Mouse (Mus musculus) myocyte (in vitro differentiated cells): Measurements from ENCODE around the gene Iqcf3. TPM values are rescaled to one million over a fixed set of nuclear protein-coding genes. Genes with fewer than 3 reads are reported as not detected.

Experiments
- H3K27me3 ChIP-seq: one replicate; pipeline ENCODE4 v1.6.1; 2011; ENCODE audit not compliant: control insufficient read depth, insufficient read depth, insufficient read length
- H3K36me3 ChIP-seq: one replicate; pipeline ENCODE4 v1.6.1; 2011; ENCODE audit not compliant: control insufficient read depth, insufficient read depth
- H3K4me2 ChIP-seq: one replicate; pipeline ENCODE4 v1.6.1; 2011; ENCODE audit warnings: low read depth, control low read depth
- H3K4me3 ChIP-seq: one replicate; pipeline ENCODE4 v1.5.1; 2011; ENCODE audit warnings: mild to moderate bottlenecking, control low read depth, moderate library complexity
- H3K79me2 ChIP-seq: one replicate; pipeline ENCODE4 v1.6.1; 2011; ENCODE audit not compliant: control insufficient read depth, insufficient read depth
- H3ac ChIP-seq: one replicate; pipeline ENCODE4 v1.6.1; 2011; ENCODE audit not compliant: control insufficient read depth, insufficient read length
- CEBPB ChIP-seq: IDR thresholded peaks from 2 replicates; pipeline ENCODE4 v1.6.1; 2011; ENCODE audit warnings: mild to moderate bottlenecking, moderate library complexity; ENCODE audit not compliant: poor library complexity, insufficient read depth, severe bottlenecking
- E2F4 ChIP-seq: IDR thresholded peaks from one replicate; pipeline ENCODE4 v1.6.1; 2011; ENCODE audit warnings: mild to moderate bottlenecking, control low read depth, moderate library complexity; ENCODE audit not compliant: insufficient read depth
- MAX ChIP-seq: IDR thresholded peaks from one replicate; pipeline ENCODE4 v1.6.1; 2011; ENCODE audit warnings: low read depth, mild to moderate bottlenecking, control low read depth
- MYOD1 ChIP-seq, 3 experiments: IDR thresholded peaks; one replicate each; pipeline ENCODE4 v1.6.1; 2011; ENCODE audit warnings: control low read depth in 2 of 3, low read depth in 2 of 3, mild to moderate bottlenecking in 2 of 3, moderate library complexity in 1 of 3; ENCODE audit not compliant: insufficient read length in 2 of 3, control insufficient read depth in 1 of 3
- MYOG ChIP-seq, 3 experiments: IDR thresholded peaks; one replicate each; pipeline ENCODE4 v1.6.1; 2011; ENCODE audit warnings: control low read depth in 2 of 3, low read depth in 2 of 3, mild to moderate bottlenecking in 2 of 3; ENCODE audit not compliant: insufficient read length in 2 of 3, control insufficient read depth in 1 of 3, insufficient read depth in 1 of 3
- POLR2A ChIP-seq: IDR thresholded peaks from one replicate; pipeline ENCODE4 v1.6.1; 2011; ENCODE audit warnings: low read depth, mild to moderate bottlenecking, control low read depth, moderate library complexity; ENCODE audit not compliant: insufficient read length
- POLR2AphosphoS2 ChIP-seq: IDR thresholded peaks from one replicate; pipeline ENCODE4 v1.6.1; 2011; ENCODE audit warnings: low read depth, control low read depth; ENCODE audit not compliant: insufficient read length
- REST ChIP-seq: IDR thresholded peaks from one replicate; pipeline ENCODE4 v1.6.1; 2011; ENCODE audit warnings: mild to moderate bottlenecking, control low read depth, moderate library complexity; ENCODE audit not compliant: insufficient read depth, insufficient read length
- SRF ChIP-seq: IDR thresholded peaks from one replicate; pipeline ENCODE4 v1.6.1; 2011; ENCODE audit warnings: low read depth; ENCODE audit not compliant: control insufficient read depth, insufficient read length
- TCF12 ChIP-seq: IDR thresholded peaks from one replicate; pipeline ENCODE4 v1.6.1; 2011; ENCODE audit warnings: mild to moderate bottlenecking, control low read depth; ENCODE audit not compliant: poor library complexity, insufficient read depth, severe bottlenecking
- TCF3 ChIP-seq: IDR thresholded peaks from one replicate; pipeline ENCODE4 v1.6.1; 2011; ENCODE audit warnings: low read depth, control low read depth; ENCODE audit not compliant: insufficient read length
- USF1 ChIP-seq: IDR thresholded peaks from one replicate; pipeline ENCODE4 v1.6.1; 2011; ENCODE audit warnings: low read depth, mild to moderate bottlenecking, control low read depth, moderate library complexity
- polyA plus RNA-seq: library from polyadenylated mRNA; unstranded; fragments of >200 nt; fragmentation: generic; extraction: Trizol; gene quantifications from one replicate; pipeline ENCODE4 v1.2.1, GENCODE M21; 2012; ENCODE audit warnings: missing spikeins

The Iqcf3 gene
- polyA plus RNA-seq, 1 experiment: not detected

DNA sequence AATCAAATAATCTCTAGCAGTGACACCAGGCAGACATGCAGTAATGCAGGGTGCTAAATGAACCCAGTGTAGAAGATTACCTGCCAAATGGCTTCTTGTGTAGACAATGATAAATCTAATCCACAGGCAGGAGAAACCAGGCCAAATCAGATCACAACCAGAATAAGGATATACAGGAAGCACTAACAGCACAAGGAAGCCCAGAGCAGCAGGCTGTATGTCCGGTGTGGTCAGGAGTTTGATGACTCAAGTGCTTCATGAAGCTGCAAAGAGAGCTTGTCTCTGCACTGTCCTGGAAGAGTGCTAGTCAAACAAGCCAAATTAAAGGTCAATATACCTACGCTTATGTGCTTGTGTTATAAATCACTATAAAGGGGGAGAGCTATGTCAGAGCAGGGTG is 10.8 kb upstream of the Iqcf3 start:
- Histone ChIP-seq H3K27me3 (peaks cover 9% of the 10 kb centered on the region), H3K4me3 (no peak overlapping the region), H3K79me2 (no peaks in the 10 kb centered on the region), H3ac (no peak overlapping the region), H3K36me3 (no peaks in the 10 kb centered on the region), H3K4me2 (no peak overlapping the region)
- TF ChIP-seq POLR2A (no peak), MYOD1 (IDR thresholded peaks at IDR 0.05; ENCODE audit: control insufficient read depth in 1 of 3, insufficient read length in 2 of 3, low read depth in 2 of 3) (no peak), SRF (no peak), MYOG (IDR thresholded peaks at IDR 0.05; ENCODE audit: control insufficient read depth in 1 of 3, insufficient read depth in 1 of 3, insufficient read length in 2 of 3, low read depth in 2 of 3) (no peak), CEBPB (no peak), TCF3 (no peak), MAX (no peak), E2F4 (no peak), POLR2AphosphoS2 (no peak), REST (no peak), TCF12 (no peak), USF1 (no peak)

- no peak within 1 kb of the TSS for H3ac ChIP-seq
- H3K4me2 ChIP-seq: no peak within 1 kb of the TSS
- no peaks in the 10 kb centered on the region for H3K36me3 ChIP-seq
- peaks cover 13% of the 10 kb centered on the region for H3K27me3 ChIP-seq
- no peaks in the 10 kb centered on the region for H3K79me2 ChIP-seq
- H3K4me3 ChIP-seq: no peak within 1 kb of the TSS
- no peak for TF ChIP-seq SRF
- TF ChIP-seq MYOD1 (IDR thresholded peaks at IDR 0.05; ENCODE audit: control insufficient read depth in 1 of 3, insufficient read length in 2 of 3, low read depth in 2 of 3): no peak
- TF ChIP-seq REST: no peak
- no peak for TF ChIP-seq POLR2A
- TF ChIP-seq MAX: no peak
- TF ChIP-seq MYOG (IDR thresholded peaks at IDR 0.05; ENCODE audit: control insufficient read depth in 1 of 3, insufficient read depth in 1 of 3, insufficient read length in 2 of 3, low read depth in 2 of 3): no peak
- no peak for TF ChIP-seq USF1
- TF ChIP-seq E2F4: no peak
- TF ChIP-seq TCF3: no peak
- no peak for TF ChIP-seq CEBPB
- no peak for TF ChIP-seq POLR2AphosphoS2
Observed at GRCm38 (mm10) chr9:106570896-106571295, 9.5 kb upstream of the Iqcf3 start, which contains the start of gene Iqcf4. Iqcf4 (minus strand) TSS chr9:106570996.

- Histone ChIP-seq H3K27me3 (peaks cover 48% of the 10 kb centered on the region), H3K36me3 (no peaks in the 10 kb centered on the region), H3K79me2 (no peaks in the 10 kb centered on the region), H3ac (no peak overlapping the region), H3K4me2 (no peak overlapping the region), H3K4me3 (no peak overlapping the region)
- no peak for TF ChIP-seq CEBPB
- TF ChIP-seq MYOD1 (IDR thresholded peaks at IDR 0.05; ENCODE audit: control insufficient read depth in 1 of 3, insufficient read length in 2 of 3, low read depth in 2 of 3): no peak
- TF ChIP-seq MAX: no peak
- no peak for TF ChIP-seq POLR2AphosphoS2
- TF ChIP-seq REST: no peak
Observed at GRCm38 (mm10) chr9:106566437-106566836, 5.0 kb upstream of the Iqcf3 start.

DNA sequence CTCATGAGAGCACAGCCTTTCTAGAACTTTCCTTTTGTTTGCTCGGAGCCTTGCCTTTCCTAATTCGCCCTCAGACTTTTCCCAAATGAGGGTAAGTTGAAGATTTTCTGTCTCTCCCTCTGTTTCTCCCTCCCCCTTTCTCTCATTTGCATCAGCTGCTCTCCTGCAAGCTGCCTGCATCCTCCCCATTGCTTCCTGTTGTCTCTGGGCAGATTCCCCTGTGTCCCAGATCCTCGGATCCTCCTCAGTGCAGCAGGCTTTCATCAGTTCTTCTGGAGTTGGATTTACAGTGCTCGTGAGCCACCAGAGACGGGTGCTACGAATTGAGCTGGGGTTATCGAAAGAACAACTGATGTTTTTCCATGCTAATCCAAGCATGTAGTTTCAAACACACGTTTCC is 2.6 kb upstream of the Iqcf3 start:
- Histone ChIP-seq H3K4me3 (no peak overlapping the region), H3K27me3 (peaks cover 49% of the 10 kb centered on the region), H3ac (no peak overlapping the region), H3K79me2 (no peaks in the 10 kb centered on the region), H3K36me3 (no peaks in the 10 kb centered on the region), H3K4me2 (peak overlapping the region; percentile 15)
- TF ChIP-seq TCF12: no peak

DNA sequence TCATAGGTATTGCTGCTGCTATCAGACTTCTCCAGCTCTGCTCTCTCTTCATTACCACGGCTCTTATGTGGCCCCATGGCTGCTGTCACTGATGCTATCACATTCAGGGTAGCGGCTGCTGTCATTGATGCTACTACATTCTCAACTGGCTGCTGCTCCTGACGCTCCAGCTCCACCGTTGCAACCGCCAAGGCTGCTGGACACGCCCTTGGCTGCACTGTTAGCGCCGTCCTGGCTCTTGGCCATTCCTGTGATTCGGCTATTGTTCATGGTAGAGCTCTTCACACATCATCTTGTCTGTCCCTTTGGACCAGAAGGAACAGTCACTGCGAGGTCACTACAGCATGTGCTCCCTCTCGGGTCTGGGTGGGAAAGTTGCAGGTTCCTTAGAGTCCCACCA is 860 bp upstream of the Iqcf3 start:
- Histone ChIP-seq H3K36me3 (no peaks in the 10 kb centered on the region), H3K79me2 (no peaks in the 10 kb centered on the region), H3K4me2 (no peak overlapping the region), H3K4me3 (no peak overlapping the region), H3K27me3 (peaks cover 40% of the 10 kb centered on the region), H3ac (no peak overlapping the region)
- no peak for TF ChIP-seq SRF

- Histone ChIP-seq H3K4me3 (no peak overlapping the region), H3K27me3 (peaks cover 9% of the 10 kb centered on the region)
- TF ChIP-seq POLR2AphosphoS2: no peak
- no peak for TF ChIP-seq TCF12
- TF ChIP-seq SRF: no peak
- TF ChIP-seq CEBPB: no peak
- TF ChIP-seq USF1: no peak
- no peak for TF ChIP-seq MYOG (IDR thresholded peaks at IDR 0.05; ENCODE audit: control insufficient read depth in 1 of 3, insufficient read depth in 1 of 3, insufficient read length in 2 of 3, low read depth in 2 of 3)
- TF ChIP-seq REST: no peak
- no peak for TF ChIP-seq MYOD1 (IDR thresholded peaks at IDR 0.05; ENCODE audit: control insufficient read depth in 1 of 3, insufficient read length in 2 of 3, low read depth in 2 of 3)
- no peak for TF ChIP-seq POLR2A
- TF ChIP-seq MAX: no peak
- TF ChIP-seq E2F4: no peak
- TF ChIP-seq TCF3: no peak
Observed at GRCm38 (mm10) chr9:106534975-106535374, 26.5 kb downstream of the Iqcf3 start.

More at GRCm38 (mm10) chr9:106534975-106535374, 26.5 kb downstream of the Iqcf3 start:
- Histone ChIP-seq H3K79me2 (no peaks in the 10 kb centered on the region), H3K36me3 (no peaks in the 10 kb centered on the region), H3K4me2 (no peak overlapping the region), H3ac (no peak overlapping the region)
